Mouse (Mus musculus): ENCODE data around the gene Phldb1. TPM values are rescaled to one million over a fixed set of nuclear protein-coding genes. Genes with fewer than 3 reads are reported as not detected.

Phldb1 gene
- polyA plus RNA-seq, 1 experiment from 2014 or later = 53.6 TPM

DNA sequence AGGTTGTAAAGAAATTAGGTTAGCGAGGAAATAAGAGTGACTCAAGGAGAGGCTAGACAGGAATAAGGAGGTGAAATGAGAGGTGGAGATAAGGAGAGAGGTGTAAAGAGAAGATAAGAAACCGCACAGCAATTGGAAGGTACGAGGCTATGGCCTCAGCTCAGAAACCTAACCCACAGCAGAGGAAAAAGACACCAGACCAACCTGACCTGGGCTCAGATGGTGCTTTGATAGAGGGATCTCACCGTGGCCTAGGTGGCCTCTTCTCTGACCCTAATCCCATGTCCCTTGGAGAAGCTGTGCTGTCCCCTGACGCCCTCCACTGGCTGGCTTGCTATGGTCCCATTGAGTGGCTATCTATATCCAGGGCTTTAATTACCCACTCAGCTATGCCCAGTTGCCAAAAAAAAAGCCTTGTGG lies 2.9 kb downstream of the Phldb1 start:
- H3K36me3 ChIP-seq (ENCODE audit: control insufficient read depth, insufficient read depth) = no peaks in the 10 kb centered on the region
- WGBS = 72% methylated on average over 5 of the region's 5 CpGs
- no peak for ATAC-seq
- no peaks in the 10 kb centered on the region for H3K27me3 ChIP-seq (replicated peaks; ENCODE audit: control insufficient read depth, insufficient read depth, low read length)
- H3K4me2 ChIP-seq (ENCODE audit: low read length) = no peak overlapping the region
- H3K4me3 ChIP-seq (replicated peaks; ENCODE audit: low read length) = no peak overlapping the region
- H3K4me1 ChIP-seq (replicated peaks; ENCODE audit: control insufficient read depth, insufficient read depth, low read length) = peaks cover 21% of the 10 kb centered on the region
- no peak overlapping the region for H3K27ac ChIP-seq (ENCODE audit: low read length)
- H3K9ac ChIP-seq (replicated peaks; ENCODE audit: low read depth, low read length) = no peak overlapping the region
- no peaks in the 10 kb centered on the region for H3K9me3 ChIP-seq (ENCODE audit: control insufficient read depth, low read length)

- Histone ChIP-seq H3K36me3 (ENCODE audit: control insufficient read depth, insufficient read depth) (no peaks in the 10 kb centered on the region), H3K4me1 (replicated peaks; ENCODE audit: control insufficient read depth, insufficient read depth, low read length) (peaks cover 26% of the 10 kb centered on the region), H3K4me2 (ENCODE audit: low read length) (no peak overlapping the region), H3K27ac (ENCODE audit: low read length) (no peak overlapping the region), H3K9ac (replicated peaks; ENCODE audit: low read depth, low read length) (no peak overlapping the region), H3K4me3 (replicated peaks; ENCODE audit: low read length) (no peak overlapping the region), H3K9me3 (ENCODE audit: control insufficient read depth, low read length) (no peaks in the 10 kb centered on the region), H3K27me3 (replicated peaks; ENCODE audit: control insufficient read depth, insufficient read depth, low read length) (no peaks in the 10 kb centered on the region)
- ATAC-seq = no peak
- 62% methylated on average over 5 of the region's 5 CpGs for WGBS
These were observed 7.6 kb downstream of the Phldb1 start for GRCm38 (mm10) chr9:44727441-44727840.

GRCm38 (mm10) chr9:44726431-44727146 lies 8.4 kb downstream of the Phldb1 start:
- Histone ChIP-seq H3K27ac (ENCODE audit: low read length) (no peak overlapping the region), H3K9ac (replicated peaks; ENCODE audit: low read depth, low read length) (no peak overlapping the region), H3K4me2 (ENCODE audit: low read length) (no peak overlapping the region), H3K27me3 (replicated peaks; ENCODE audit: control insufficient read depth, insufficient read depth, low read length) (no peaks in the 10 kb centered on the region), H3K4me3 (replicated peaks; ENCODE audit: low read length) (no peak overlapping the region), H3K9me3 (ENCODE audit: control insufficient read depth, low read length) (no peaks in the 10 kb centered on the region), H3K4me1 (replicated peaks; ENCODE audit: control insufficient read depth, insufficient read depth, low read length) (peaks cover 29% of the 10 kb centered on the region), H3K36me3 (ENCODE audit: control insufficient read depth, insufficient read depth) (no peaks in the 10 kb centered on the region)
- 33% methylated on average over 10 of the region's 10 CpGs for WGBS
- peak; percentile 29; the same call in 1 of the 2 replicates for ATAC-seq

DNA sequence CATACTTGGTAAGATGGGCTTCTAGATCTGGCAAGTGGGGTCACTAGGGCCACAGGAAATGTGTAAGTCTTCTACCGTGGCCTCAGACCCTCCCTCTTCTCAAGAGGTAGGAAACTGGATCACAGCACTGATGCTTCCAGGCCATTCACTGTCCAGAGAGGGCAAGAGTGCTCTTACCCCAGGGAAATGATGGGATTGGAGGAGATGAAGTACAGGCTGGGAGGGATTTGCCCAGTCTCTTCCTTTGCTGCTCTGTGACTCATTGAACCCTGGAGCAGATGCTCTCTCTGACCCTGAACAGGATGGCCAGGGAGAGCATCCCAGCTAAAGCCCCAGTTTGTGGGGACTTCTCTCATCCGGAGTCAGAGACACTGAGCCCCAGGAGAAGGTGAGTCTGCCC lies 10.3 kb downstream of the Phldb1 start:
- H3K4me2 ChIP-seq (ENCODE audit: low read length) = no peak overlapping the region
- H3K4me3 ChIP-seq (replicated peaks; ENCODE audit: low read length) = no peak overlapping the region
- H3K9me3 ChIP-seq (ENCODE audit: control insufficient read depth, low read length) = no peaks in the 10 kb centered on the region
- H3K4me1 ChIP-seq (replicated peaks; ENCODE audit: control insufficient read depth, insufficient read depth, low read length) = peaks cover 43% of the 10 kb centered on the region
- H3K9ac ChIP-seq (replicated peaks; ENCODE audit: low read depth, low read length) = no peak overlapping the region
- no peaks in the 10 kb centered on the region for H3K27me3 ChIP-seq (replicated peaks; ENCODE audit: control insufficient read depth, insufficient read depth, low read length)
- no peak overlapping the region for H3K27ac ChIP-seq (ENCODE audit: low read length)
- H3K36me3 ChIP-seq (ENCODE audit: control insufficient read depth, insufficient read depth) = no peaks in the 10 kb centered on the region
- no peak for ATAC-seq
- 50% methylated on average over 2 of the region's 2 CpGs for WGBS

DNA sequence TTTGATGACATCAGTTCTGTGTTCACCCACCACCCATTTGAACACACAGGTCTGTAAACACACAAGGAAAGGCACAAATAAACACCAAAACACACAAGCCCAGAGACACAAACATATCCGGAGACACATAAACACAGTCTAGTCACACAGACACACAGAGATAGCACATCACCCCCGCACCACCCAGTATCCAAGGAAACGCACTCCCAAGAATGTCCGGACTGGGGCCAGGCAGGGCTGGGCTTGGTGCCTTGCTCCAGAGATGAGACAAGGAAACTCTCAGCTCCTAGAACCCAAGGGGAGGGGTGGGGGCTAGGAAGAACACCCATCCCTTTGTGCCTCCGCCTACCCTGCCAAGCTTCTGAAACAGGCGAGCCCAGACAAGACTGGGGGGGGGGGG lies 10.8 kb downstream of the Phldb1 start:
- peaks cover 48% of the 10 kb centered on the region for H3K4me1 ChIP-seq (replicated peaks; ENCODE audit: control insufficient read depth, insufficient read depth, low read length)
- H3K4me3 ChIP-seq (replicated peaks; ENCODE audit: low read length) = no peak overlapping the region
- H3K36me3 ChIP-seq (ENCODE audit: control insufficient read depth, insufficient read depth) = no peaks in the 10 kb centered on the region
- H3K27ac ChIP-seq (ENCODE audit: low read length) = peak overlapping the region; percentile 68; the same call in 1 of the 2 replicates
- no peaks in the 10 kb centered on the region for H3K27me3 ChIP-seq (replicated peaks; ENCODE audit: control insufficient read depth, insufficient read depth, low read length)
- 40% methylated on average over 6 of the region's 6 CpGs for WGBS
- no peak for ATAC-seq
- H3K4me2 ChIP-seq (ENCODE audit: low read length) = no peak overlapping the region
- H3K9ac ChIP-seq (replicated peaks; ENCODE audit: low read depth, low read length) = no peak overlapping the region
- H3K9me3 ChIP-seq (ENCODE audit: control insufficient read depth, low read length) = no peaks in the 10 kb centered on the region

DNA sequence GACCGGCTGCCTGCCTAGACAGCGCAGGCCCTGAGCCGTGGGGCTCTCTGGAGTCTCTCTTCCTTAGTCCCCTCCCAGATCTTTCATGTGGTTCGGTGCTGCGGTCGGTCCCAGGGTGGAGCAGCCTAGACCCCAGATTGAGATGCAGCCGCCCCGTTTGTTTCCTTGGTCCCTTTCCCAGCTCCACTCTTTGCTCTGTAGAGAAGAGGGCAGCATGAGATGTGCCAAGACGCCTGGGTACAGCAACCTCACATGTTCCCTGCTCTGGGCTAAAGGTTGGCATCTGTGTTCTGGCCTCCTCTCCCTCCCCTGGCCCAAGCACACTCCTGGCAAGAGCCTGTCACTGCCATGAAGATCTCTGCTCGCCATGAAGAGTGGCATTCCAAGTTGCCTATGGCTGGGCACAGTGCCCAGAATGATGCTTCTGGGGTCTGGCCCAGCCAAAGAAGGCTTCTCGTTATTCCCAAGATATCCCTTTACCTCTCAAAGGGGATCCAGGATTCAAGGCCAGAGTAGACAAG lies 11.4 kb downstream of the Phldb1 start:
- Histone ChIP-seq H3K27me3 (replicated peaks; ENCODE audit: control insufficient read depth, insufficient read depth, low read length) (no peaks in the 10 kb centered on the region), H3K9me3 (ENCODE audit: control insufficient read depth, low read length) (no peaks in the 10 kb centered on the region), H3K4me1 (replicated peaks; ENCODE audit: control insufficient read depth, insufficient read depth, low read length) (peaks cover 51% of the 10 kb centered on the region), H3K4me2 (ENCODE audit: low read length) (no peak overlapping the region), H3K4me3 (replicated peaks; ENCODE audit: low read length) (no peak overlapping the region), H3K27ac (ENCODE audit: low read length) (peak overlapping the region; percentile 68), H3K9ac (replicated peaks; ENCODE audit: low read depth, low read length) (no peak overlapping the region), H3K36me3 (ENCODE audit: control insufficient read depth, insufficient read depth) (no peaks in the 10 kb centered on the region)
- no peak for ATAC-seq
- WGBS = 53% methylated on average over 11 of the region's 11 CpGs

DNA sequence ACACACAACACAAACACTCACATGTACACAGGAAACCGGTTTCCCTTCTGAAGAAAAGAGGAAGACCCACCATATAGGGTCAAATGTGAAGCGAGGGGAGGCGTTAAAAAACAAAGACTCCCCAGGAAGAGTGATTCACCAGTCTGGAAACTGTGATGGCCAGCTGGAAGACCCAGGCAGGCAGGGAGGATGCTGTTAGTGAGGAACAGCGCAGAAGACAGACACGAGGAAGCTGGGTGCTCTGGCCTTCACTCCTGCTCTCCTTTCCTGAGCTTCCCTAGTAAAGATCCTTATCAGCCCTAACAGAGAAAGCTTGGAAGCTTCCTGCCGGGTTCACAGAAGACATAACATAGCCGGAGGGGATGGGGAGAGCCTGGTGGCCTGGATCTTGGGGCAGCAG lies 12.0 kb downstream of the Phldb1 start:
- Histone ChIP-seq H3K9ac (replicated peaks; ENCODE audit: low read depth, low read length) (no peak overlapping the region), H3K4me1 (replicated peaks; ENCODE audit: control insufficient read depth, insufficient read depth, low read length) (peaks cover 56% of the 10 kb centered on the region), H3K27ac (ENCODE audit: low read length) (peak overlapping the region; percentile 62), H3K36me3 (ENCODE audit: control insufficient read depth, insufficient read depth) (no peaks in the 10 kb centered on the region), H3K4me2 (ENCODE audit: low read length) (no peak overlapping the region), H3K4me3 (replicated peaks; ENCODE audit: low read length) (no peak overlapping the region), H3K27me3 (replicated peaks; ENCODE audit: control insufficient read depth, insufficient read depth, low read length) (no peaks in the 10 kb centered on the region), H3K9me3 (ENCODE audit: control insufficient read depth, low read length) (no peaks in the 10 kb centered on the region)
- 61% methylated on average over 7 of the region's 7 CpGs for WGBS
- no peak for ATAC-seq

DNA sequence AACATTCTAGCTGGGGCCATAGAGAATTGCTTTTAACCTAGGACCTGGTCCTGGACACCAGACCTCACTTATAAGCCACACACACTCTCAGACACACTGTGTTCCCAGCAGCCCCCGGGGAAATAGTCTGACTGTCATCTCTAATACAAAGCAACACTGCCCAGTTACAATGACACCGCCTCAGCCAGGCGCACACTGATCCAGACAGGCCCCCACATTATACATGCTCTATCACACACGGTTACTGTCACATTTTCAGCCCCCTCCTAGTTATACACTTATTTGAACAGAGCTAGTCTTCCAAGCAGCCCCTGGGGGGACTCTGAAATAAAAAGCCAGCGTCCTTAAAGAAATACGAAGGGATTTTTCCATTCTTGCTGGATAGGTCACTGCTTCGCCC lies 12.4 kb downstream of the Phldb1 start:
- Histone ChIP-seq H3K4me1 (replicated peaks; ENCODE audit: control insufficient read depth, insufficient read depth, low read length) (peaks cover 60% of the 10 kb centered on the region), H3K27me3 (replicated peaks; ENCODE audit: control insufficient read depth, insufficient read depth, low read length) (no peaks in the 10 kb centered on the region), H3K9me3 (ENCODE audit: control insufficient read depth, low read length) (no peaks in the 10 kb centered on the region), H3K9ac (replicated peaks; ENCODE audit: low read depth, low read length) (no peak overlapping the region), H3K36me3 (ENCODE audit: control insufficient read depth, insufficient read depth) (no peaks in the 10 kb centered on the region), H3K4me3 (replicated peaks; ENCODE audit: low read length) (no peak overlapping the region), H3K27ac (ENCODE audit: low read length) (peak overlapping the region; percentile 62; the same call in 1 of the 2 replicates), H3K4me2 (ENCODE audit: low read length) (no peak overlapping the region)
- WGBS = 66% methylated on average over 7 of the region's 7 CpGs
- ATAC-seq = no peak

- no peak for ATAC-seq
- no peaks in the 10 kb centered on the region for H3K36me3 ChIP-seq (ENCODE audit: control insufficient read depth, insufficient read depth)
- no peaks in the 10 kb centered on the region for H3K27me3 ChIP-seq (replicated peaks; ENCODE audit: control insufficient read depth, insufficient read depth, low read length)
- peak overlapping the region; percentile 49; the same call in 1 of the 2 replicates for H3K27ac ChIP-seq (ENCODE audit: low read length)
- no peak overlapping the region for H3K4me2 ChIP-seq (ENCODE audit: low read length)
- no peaks in the 10 kb centered on the region for H3K9me3 ChIP-seq (ENCODE audit: control insufficient read depth, low read length)
- WGBS = 88% methylated on average over 3 of the region's 3 CpGs
- no peak overlapping the region; the same call in none of the 2 replicates for H3K4me3 ChIP-seq (replicated peaks; ENCODE audit: low read length)
- peak overlapping the region; percentile 90 for H3K9ac ChIP-seq (replicated peaks; ENCODE audit: low read depth, low read length)
- peaks cover 61% of the 10 kb centered on the region for H3K4me1 ChIP-seq (replicated peaks; ENCODE audit: control insufficient read depth, insufficient read depth, low read length)
These were observed 13.2 kb downstream of the Phldb1 start for GRCm38 (mm10) chr9:44721877-44722186.
